Mouse (Mus musculus): Measurements from ENCODE around the gene Eya2. TPM values are rescaled to one million over a fixed set of nuclear protein-coding genes. Genes with fewer than 3 reads are reported as not detected.

Gene Eya2
- total and polyA plus RNA-seq, 2 experiments from 2014 or later = 10.0 to 20.1 TPM

DNA sequence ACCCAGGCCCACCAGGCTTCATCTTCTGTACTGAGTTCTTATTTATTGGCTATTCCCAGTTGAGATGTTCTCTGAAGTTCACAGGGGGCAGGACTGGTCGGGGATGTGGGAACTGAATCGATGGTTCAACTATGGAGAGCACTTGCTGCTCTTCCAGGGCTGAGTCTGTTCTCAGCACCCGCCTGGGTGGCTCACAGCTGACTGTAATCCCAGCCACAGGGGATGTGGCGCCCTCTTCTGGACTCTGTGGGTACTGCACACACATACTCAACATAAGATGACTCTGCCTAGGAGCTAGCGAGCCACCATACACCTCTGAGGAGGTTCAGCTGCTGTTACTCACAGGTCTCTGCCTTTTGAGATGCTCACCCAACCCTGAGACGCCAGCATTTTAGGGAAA lies 121.9 kb downstream of the Eya2 start:
- Histone ChIP-seq H3K9ac (replicated peaks; ENCODE audit: low read length) (no peak overlapping the region), H3K4me1 (ENCODE audit: insufficient read depth, low read length) (no peaks in the 10 kb centered on the region; the same call in 1 of the 2 replicates), H3K36me3 (ENCODE audit: insufficient read depth, low read length) (no peaks in the 10 kb centered on the region), H3K27me3 (ENCODE audit: insufficient read depth, low read length) (no peaks in the 10 kb centered on the region), H3K4me3 (ENCODE audit: low read length) (no peak overlapping the region), H3K9me3 (ENCODE audit: low read length) (no peaks in the 10 kb centered on the region), H3K4me2 (ENCODE audit: low read depth, low read length) (no peak overlapping the region), H3K27ac (no peak overlapping the region)
- DNase-seq (ENCODE audit: low spot score) (no peak), ATAC-seq (0 out of 2 replicates have a peak, but pooled peaks have one; percentile 43)
- peak; percentile 59 for TF ChIP-seq CTCF (IDR thresholded peaks at IDR 0.05; ENCODE audit: low read depth)
- WGBS = 84% methylated on average over 6 of the region's 6 CpGs

- H3K27me3 ChIP-seq (ENCODE audit: insufficient read depth, low read length) = no peaks in the 10 kb centered on the region
- H3K27ac ChIP-seq = no peak overlapping the region
- ATAC-seq (peak; percentile 49; the same call in 1 of the 2 replicates), DNase-seq (ENCODE audit: low spot score) (peak; percentile 25)
- no peak overlapping the region for H3K4me3 ChIP-seq (ENCODE audit: low read length)
- H3K9ac ChIP-seq (replicated peaks; ENCODE audit: low read length) = no peak overlapping the region
- no peaks in the 10 kb centered on the region for H3K9me3 ChIP-seq (ENCODE audit: low read length)
- no peaks in the 10 kb centered on the region for H3K36me3 ChIP-seq (ENCODE audit: insufficient read depth, low read length)
- TF ChIP-seq CTCF (IDR thresholded peaks at IDR 0.05; ENCODE audit: low read depth) = no peak
- 50% methylated on average over 23 of the region's 23 CpGs for WGBS
- H3K4me1 ChIP-seq (ENCODE audit: insufficient read depth, low read length) = no peaks in the 10 kb centered on the region; the same call in 1 of the 2 replicates
- no peak overlapping the region for H3K4me2 ChIP-seq (ENCODE audit: low read depth, low read length)
Observed at GRCm38 (mm10) chr2:165717182-165718176, 122.6 kb downstream of the Eya2 start.

- WGBS = 64% methylated on average over 8 of the region's 8 CpGs
Observed at GRCm38 (mm10) chr2:165719382-165719781, 124.5 kb downstream of the Eya2 start.

GRCm38 (mm10) chr2:165721941-165722340 lies 127.1 kb downstream of the Eya2 start:
- H3K4me2 ChIP-seq (ENCODE audit: low read depth, low read length) = no peak overlapping the region
- H3K4me1 ChIP-seq (ENCODE audit: insufficient read depth, low read length) = no peaks in the 10 kb centered on the region; the same call in 1 of the 2 replicates
- TF ChIP-seq CTCF (IDR thresholded peaks at IDR 0.05; ENCODE audit: low read depth) = no peak
- H3K36me3 ChIP-seq (ENCODE audit: insufficient read depth, low read length) = no peaks in the 10 kb centered on the region
- no peak overlapping the region for H3K27ac ChIP-seq
- H3K9ac ChIP-seq (replicated peaks; ENCODE audit: low read length) = no peak overlapping the region
- ATAC-seq (no peak), DNase-seq (ENCODE audit: low spot score) (no peak)
- WGBS = 88% methylated on average over 5 of the region's 5 CpGs
- no peaks in the 10 kb centered on the region for H3K27me3 ChIP-seq (ENCODE audit: insufficient read depth, low read length)
- no peaks in the 10 kb centered on the region for H3K9me3 ChIP-seq (ENCODE audit: low read length)
- H3K4me3 ChIP-seq (ENCODE audit: low read length) = no peak overlapping the region

More at GRCm38 (mm10) chr2:165719382-165719781, 124.5 kb downstream of the Eya2 start:
- DNase-seq (ENCODE audit: low spot score) = no peak
- Histone ChIP-seq H3K9ac (replicated peaks; ENCODE audit: low read length) (no peak overlapping the region), H3K27ac (no peak overlapping the region), H3K9me3 (ENCODE audit: low read length) (no peaks in the 10 kb centered on the region), H3K4me3 (ENCODE audit: low read length) (no peak overlapping the region), H3K4me1 (ENCODE audit: insufficient read depth, low read length) (no peaks in the 10 kb centered on the region; the same call in 1 of the 2 replicates), H3K4me2 (ENCODE audit: low read depth, low read length) (no peak overlapping the region), H3K36me3 (ENCODE audit: insufficient read depth, low read length) (no peaks in the 10 kb centered on the region), H3K27me3 (ENCODE audit: insufficient read depth, low read length) (no peaks in the 10 kb centered on the region)
- ATAC-seq = no peak
- TF ChIP-seq CTCF (IDR thresholded peaks at IDR 0.05; ENCODE audit: low read depth) = no peak

DNA sequence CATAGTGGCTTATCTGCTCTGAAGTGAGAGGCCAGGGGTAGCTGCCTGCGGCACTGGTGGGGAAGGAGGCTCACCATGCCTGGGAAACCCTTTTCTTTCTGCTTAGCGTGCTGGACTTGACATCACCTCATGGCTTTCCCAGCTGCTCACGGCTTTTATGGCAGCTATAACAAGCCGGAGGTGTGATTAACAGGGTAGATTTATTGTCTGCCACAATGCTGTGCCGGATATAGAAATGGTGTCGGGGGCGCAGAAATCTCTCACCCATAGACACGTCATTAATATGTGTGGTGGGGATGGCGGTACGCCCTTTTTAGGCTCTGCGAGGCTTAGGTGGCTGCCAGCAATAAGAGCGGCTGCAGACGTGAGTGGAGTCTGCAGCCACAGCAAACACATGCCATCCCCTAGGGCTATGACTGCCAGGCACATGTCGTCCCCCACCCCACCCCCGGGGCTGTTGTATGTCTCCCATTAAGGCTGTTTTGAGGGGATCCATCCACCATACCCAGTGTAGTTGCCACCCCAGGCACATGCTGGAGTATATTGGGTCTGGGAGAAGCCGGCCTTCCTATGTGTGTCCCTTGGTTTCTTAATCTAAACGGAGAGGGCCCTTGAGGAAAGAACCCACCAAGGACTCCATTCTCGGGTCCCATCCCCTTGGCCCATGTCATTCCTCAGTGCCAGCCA lies 137.9 kb downstream of the Eya2 start:
- Histone ChIP-seq H3K36me3 (ENCODE audit: insufficient read depth, low read length) (no peaks in the 10 kb centered on the region), H3K9ac (replicated peaks; ENCODE audit: low read length) (no peak overlapping the region), H3K4me2 (ENCODE audit: low read depth, low read length) (no peak overlapping the region), H3K4me1 (ENCODE audit: insufficient read depth, low read length) (no peaks in the 10 kb centered on the region), H3K27ac (no peak overlapping the region), H3K27me3 (ENCODE audit: insufficient read depth, low read length) (no peaks in the 10 kb centered on the region), H3K9me3 (ENCODE audit: low read length) (no peaks in the 10 kb centered on the region), H3K4me3 (ENCODE audit: low read length) (no peak overlapping the region)
- TF ChIP-seq CTCF (IDR thresholded peaks at IDR 0.05; ENCODE audit: low read depth) = no peak
- ATAC-seq (peak; percentile 38; the same call in 1 of the 2 replicates), DNase-seq (ENCODE audit: low spot score) (peak; percentile 12)
- WGBS = 74% methylated on average over 18 of the region's 18 CpGs

- no peak for DNase-seq (ENCODE audit: low spot score)
- WGBS = 82% methylated on average over 8 of the region's 8 CpGs
- no peaks in the 10 kb centered on the region for H3K4me1 ChIP-seq (ENCODE audit: insufficient read depth, low read length)
- no peak for TF ChIP-seq CTCF (IDR thresholded peaks at IDR 0.05; ENCODE audit: low read depth)
- H3K27me3 ChIP-seq (ENCODE audit: insufficient read depth, low read length) = no peaks in the 10 kb centered on the region
- H3K9ac ChIP-seq (replicated peaks; ENCODE audit: low read length) = no peak overlapping the region
- no peak overlapping the region for H3K4me2 ChIP-seq (ENCODE audit: low read depth, low read length)
- H3K9me3 ChIP-seq (ENCODE audit: low read length) = no peaks in the 10 kb centered on the region
- no peaks in the 10 kb centered on the region for H3K36me3 ChIP-seq (ENCODE audit: insufficient read depth, low read length)
- ATAC-seq = no peak
- no peak overlapping the region for H3K27ac ChIP-seq
- H3K4me3 ChIP-seq (ENCODE audit: low read length) = no peak overlapping the region
Observed at GRCm38 (mm10) chr2:165733701-165734100, 138.9 kb downstream of the Eya2 start.
